Mouse (Mus musculus) cerebellum, adult 8-10 months (tissue): ENCODE measurements around the gene Tcf25.
"Not testable (repeated sequence)": the region's sequence is repeated elsewhere in the genome, so short reads cannot be mapped to it uniquely, and the experiment has no call there.

Experiments
- DNase-seq: peaks from one replicate; pipeline ENCODE4 v3.0.0; 2022

The Tcf25 gene

GRCm38 (mm10) chr8:123431616-123432365 lies 58.2 kb downstream of the Tcf25 start:
- no peak for DNase-seq

DNA sequence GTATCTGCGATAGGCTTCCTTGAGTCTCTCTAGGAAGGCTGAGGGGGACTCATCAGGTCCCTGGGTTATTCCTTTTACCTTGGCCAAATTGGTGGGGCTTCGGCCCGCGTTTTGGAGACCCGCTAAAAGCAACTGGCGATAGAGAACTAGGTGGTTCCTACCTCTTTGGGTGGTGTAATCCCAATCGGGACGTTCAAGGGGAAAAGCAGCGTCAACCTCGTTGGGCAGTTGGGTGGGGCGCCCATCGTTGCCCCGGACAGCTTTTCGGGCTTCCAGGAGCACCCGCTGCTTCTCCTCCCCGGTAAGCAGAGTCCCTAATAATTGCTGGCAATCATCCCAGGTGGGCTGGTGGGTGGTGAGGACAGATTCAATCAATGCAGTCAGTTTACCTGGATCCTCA lies 58.8 kb downstream of the Tcf25 start:
- DNase-seq = no peak

GRCm38 (mm10) chr8:123433241-123433974 lies 59.9 kb downstream of the Tcf25 start:
- not testable (repeated sequence) for DNase-seq

DNA sequence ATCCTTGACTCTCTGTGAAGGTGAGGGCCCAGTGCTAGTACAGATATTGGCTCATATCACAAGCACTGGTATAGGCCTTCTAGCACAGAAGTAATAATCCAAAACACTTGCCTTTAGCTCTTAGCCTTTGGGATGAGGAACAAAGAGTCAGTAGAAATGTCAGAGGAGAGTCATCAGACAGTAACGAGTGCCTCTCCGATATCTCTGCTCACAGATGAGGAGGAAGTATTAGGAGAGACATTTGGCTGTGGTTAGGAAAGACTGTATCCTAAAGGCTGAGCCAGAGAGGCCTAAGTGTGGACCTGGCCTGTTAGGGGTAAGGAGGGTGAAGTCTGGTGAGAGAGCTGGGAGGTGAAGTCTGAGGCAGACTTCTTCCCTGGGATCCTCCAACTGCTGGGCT lies 68.2 kb downstream of the Tcf25 start:
- no peak for DNase-seq

GRCm38 (mm10) chr8:123442351-123442750 lies 68.8 kb downstream of the Tcf25 start:
- DNase-seq = no peak

DNA sequence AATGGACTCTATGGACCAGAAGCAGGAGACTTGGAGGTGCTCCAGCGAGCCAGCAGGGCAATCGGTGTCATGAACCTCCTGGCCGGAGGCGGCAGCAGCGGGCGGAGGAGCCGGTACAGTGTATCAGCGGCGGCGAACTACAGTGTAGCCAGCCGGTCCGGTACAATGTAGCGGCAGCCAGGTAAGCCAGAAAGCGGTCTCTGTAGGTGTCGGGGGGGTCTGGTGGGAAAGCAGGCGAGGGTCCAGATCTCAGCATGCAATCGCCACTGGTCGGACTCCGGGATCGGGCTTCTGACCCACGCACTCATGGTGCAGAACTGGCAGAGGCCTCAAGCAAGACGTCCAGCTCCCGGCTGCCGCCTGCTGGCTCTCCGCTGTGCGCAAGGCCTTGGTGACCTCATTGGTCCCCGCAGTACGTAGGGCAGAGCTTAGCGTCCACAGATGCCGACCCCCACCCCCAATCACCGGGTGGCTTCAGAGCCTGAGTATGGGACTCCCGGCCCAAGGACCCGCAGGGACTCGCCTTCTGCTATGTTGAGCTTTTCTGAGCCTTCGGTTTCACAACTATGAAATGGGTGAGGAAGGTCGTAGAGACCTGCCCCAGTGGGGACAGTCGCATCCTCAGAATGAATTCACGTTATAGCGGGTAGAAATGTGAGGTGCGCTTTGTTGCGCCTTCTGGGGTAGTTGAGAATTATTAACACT lies 69.5 kb downstream of the Tcf25 start:
- DNase-seq = peak; percentile 98

DNA sequence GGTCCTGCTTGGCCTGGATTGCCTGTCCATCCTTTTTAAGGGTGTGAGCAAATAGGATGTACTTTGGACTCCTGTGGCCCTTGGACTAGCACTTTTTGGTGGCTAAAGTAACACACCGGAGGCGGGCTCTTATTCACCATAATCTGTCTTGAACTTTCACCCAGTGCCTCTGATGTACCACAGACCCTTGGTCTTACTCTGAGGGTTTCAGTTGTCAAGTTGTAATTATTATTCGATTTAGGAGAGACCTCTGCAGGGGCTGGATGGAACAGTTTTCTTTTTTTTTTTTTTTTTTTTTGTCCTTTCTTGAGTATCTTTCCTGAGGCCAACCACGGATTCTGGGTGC lies 70.0 kb downstream of the Tcf25 start:
- no peak for DNase-seq

DNA sequence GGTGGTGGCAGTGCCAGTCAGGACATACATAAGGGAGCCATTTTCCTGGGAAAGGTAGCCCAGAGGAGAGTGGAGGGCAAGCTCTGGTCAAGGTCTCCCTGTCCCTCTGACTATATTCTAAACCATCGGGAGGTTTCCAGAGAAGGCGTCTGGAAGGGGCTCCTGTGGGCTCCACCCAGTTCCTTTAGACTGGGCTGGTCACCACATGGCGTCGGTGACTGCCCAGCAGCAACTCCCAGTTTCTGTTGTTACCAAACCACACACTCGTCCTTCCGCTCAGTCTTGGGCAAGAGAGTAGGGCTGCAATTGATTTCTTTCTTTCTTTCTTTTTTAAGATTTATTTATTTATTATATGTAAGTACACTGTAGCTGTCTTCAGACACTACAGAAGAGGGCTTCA lies 70.6 kb downstream of the Tcf25 start:
- DNase-seq = no peak

- DNase-seq = no peak
Measured at GRCm38 (mm10) chr8:123445981-123446380, 72.4 kb downstream of the Tcf25 start.

- no peak for DNase-seq
Measured at GRCm38 (mm10) chr8:123446799-123447198, 73.2 kb downstream of the Tcf25 start.

GRCm38 (mm10) chr8:123450783-123451182 lies 77.2 kb downstream of the Tcf25 start:
- DNase-seq = no peak

- DNase-seq = not testable (repeated sequence)
Measured at GRCm38 (mm10) chr8:123451747-123452146, 78.2 kb downstream of the Tcf25 start.

DNA sequence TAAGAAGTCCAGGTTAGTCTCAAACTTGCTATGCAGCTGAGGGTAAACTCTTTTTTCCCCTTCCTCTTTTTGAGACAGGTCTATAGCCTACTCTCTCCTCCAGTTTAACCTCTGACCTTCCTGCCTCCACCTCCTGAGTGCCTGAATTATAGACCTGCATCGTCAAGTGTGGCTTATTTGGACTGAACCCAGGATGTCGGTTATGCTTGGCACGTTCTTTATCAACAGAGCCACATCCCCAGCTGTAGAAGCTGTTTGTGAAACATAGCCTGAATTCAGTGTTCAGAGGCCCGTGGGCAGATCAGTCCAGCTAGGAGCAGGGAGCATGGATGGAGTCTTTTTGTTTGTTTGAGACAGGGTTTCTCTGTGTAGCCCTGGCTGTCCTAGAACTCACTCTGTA lies 78.6 kb downstream of the Tcf25 start:
- no peak for DNase-seq

- DNase-seq = no peak
Measured at GRCm38 (mm10) chr8:123453291-123453690, 79.7 kb downstream of the Tcf25 start.
